Mouse (Mus musculus) CD4-positive, CD25-positive, alpha-beta regulatory T cell, adult 4 months (primary cell): ENCODE data around the gene Gpr19. TPM values are rescaled to one million over a fixed set of nuclear protein-coding genes. Genes with fewer than 3 reads are reported as not detected.

Experiments
- ATAC-seq: one replicate; pipeline ENCODE4 v1.8.0; 2017
- polyA plus RNA-seq, 2 experiments: library from polyadenylated mRNA; unstranded; fragments of 100-300 nt; shearing (Covaris generic); gene quantifications; one replicate each; pipeline ENCODE4 v1.2.1; 2017

Gpr19 gene
- polyA plus RNA-seq, 2 experiments from 2014 or later, result 7.7 to 12.1 TPM

GRCm38 (mm10) chr6:134887008-134887407, 11.4 kb downstream of the Gpr19 start:
- no peak for ATAC-seq

- no peak for ATAC-seq
Observed at GRCm38 (mm10) chr6:134886475-134886874, 11.9 kb downstream of the Gpr19 start.

GRCm38 (mm10) chr6:134885515-134885914, 12.9 kb downstream of the Gpr19 start:
- ATAC-seq, result no peak

GRCm38 (mm10) chr6:134883661-134884060, 14.7 kb downstream of the Gpr19 start:
- ATAC-seq, result peak; percentile 83

GRCm38 (mm10) chr6:134880046-134880445, 18.3 kb downstream of the Gpr19 start:
- ATAC-seq, result no peak

- no peak for ATAC-seq
Observed at GRCm38 (mm10) chr6:134879556-134879955, 18.8 kb downstream of the Gpr19 start.

GRCm38 (mm10) chr6:134877892-134878291, 20.5 kb downstream of the Gpr19 start:
- ATAC-seq, result no peak

- no peak for ATAC-seq
Observed at GRCm38 (mm10) chr6:134877276-134877675, 21.1 kb downstream of the Gpr19 start.

- peak; percentile 57 for ATAC-seq
Observed at GRCm38 (mm10) chr6:134876795-134877194, 21.6 kb downstream of the Gpr19 start.

- peak; percentile 67 for ATAC-seq
Observed at GRCm38 (mm10) chr6:134873018-134873417, 25.4 kb downstream of the Gpr19 start.

GRCm38 (mm10) chr6:134872236-134872635, 26.1 kb downstream of the Gpr19 start:
- no peak for ATAC-seq

GRCm38 (mm10) chr6:134870887-134871286, 27.5 kb downstream of the Gpr19 start:
- ATAC-seq, result no peak

- ATAC-seq, result no peak
Observed at GRCm38 (mm10) chr6:134870209-134870742, 28.1 kb downstream of the Gpr19 start.

GRCm38 (mm10) chr6:134867325-134867724, 31.1 kb downstream of the Gpr19 start:
- ATAC-seq, result no peak

GRCm38 (mm10) chr6:134866113-134866512, 32.3 kb downstream of the Gpr19 start:
- no peak for ATAC-seq

GRCm38 (mm10) chr6:134863146-134863545, 35.2 kb downstream of the Gpr19 start:
- ATAC-seq, result peak; percentile 88

- no peak for ATAC-seq
Observed at GRCm38 (mm10) chr6:134862671-134863104, 35.7 kb downstream of the Gpr19 start.

- no peak for ATAC-seq
Observed at GRCm38 (mm10) chr6:134861386-134861785, 37.0 kb downstream of the Gpr19 start.

GRCm38 (mm10) chr6:134860275-134860674, 38.1 kb downstream of the Gpr19 start:
- no peak for ATAC-seq

- ATAC-seq, result no peak
Observed at GRCm38 (mm10) chr6:134859021-134859420, 39.4 kb downstream of the Gpr19 start.

GRCm38 (mm10) chr6:134855926-134856325, 42.5 kb downstream of the Gpr19 start:
- ATAC-seq, result no peak

GRCm38 (mm10) chr6:134854782-134855181, 43.6 kb downstream of the Gpr19 start:
- no peak for ATAC-seq

GRCm38 (mm10) chr6:134849985-134850384, 48.4 kb downstream of the Gpr19 start:
- ATAC-seq, result no peak

GRCm38 (mm10) chr6:134849461-134849860, 48.9 kb downstream of the Gpr19 start:
- no peak for ATAC-seq
